Mouse (Mus musculus) neural tube, embryonic 14.5 days (tissue): ENCODE data around the gene Stmnd1. TPM values are rescaled to one million over a fixed set of nuclear protein-coding genes. Genes with fewer than 3 reads are reported as not detected.

Experiments
- ATAC-seq: fragments of 200-750 bp; cut with Nextera tagmentation; 2 replicates; pipeline ENCODE4 v1.8.0; 2017; ENCODE audit warnings: low read depth, mild to moderate bottlenecking, moderate TSS enrichment, moderate library complexity
- H3K27ac ChIP-seq: fragments of 300-500 bp; sonication (generic); 2 replicates; pipeline ENCODE4 v1.5.1; 2014; ENCODE audit warnings: low read depth, mild to moderate bottlenecking, control low read depth, low read length, moderate library complexity, mixed read lengths
- H3K27me3 ChIP-seq: fragments of 300-500 bp; sonication (generic); 2 replicates; pipeline ENCODE4 v1.6.1; 2014; ENCODE audit warnings: low read length; ENCODE audit not compliant: control insufficient read depth, insufficient read depth
- H3K36me3 ChIP-seq: fragments of 300-500 bp; sonication (generic); 2 replicates; pipeline ENCODE4 v1.6.1; 2014; ENCODE audit warnings: low read length, mixed read lengths; ENCODE audit not compliant: control insufficient read depth, insufficient read depth
- H3K4me1 ChIP-seq: fragments of 300-500 bp; sonication (generic); 2 replicates; pipeline ENCODE4 v1.6.1; 2014; ENCODE audit warnings: low read length; ENCODE audit not compliant: control insufficient read depth, insufficient read depth
- H3K4me2 ChIP-seq: fragments of 300-500 bp; sonication (generic); 2 replicates; pipeline ENCODE4 v1.6.1; 2014; ENCODE audit warnings: mild to moderate bottlenecking, low read depth, low read length, control low read depth
- H3K4me3 ChIP-seq: fragments of 300-500 bp; sonication (generic); 2 replicates; pipeline ENCODE4 v1.5.1; 2014; ENCODE audit warnings: low read depth, low read length, control low read depth, mixed read lengths
- H3K9ac ChIP-seq: fragments of 300-500 bp; sonication (generic); replicated peaks from 2 replicates; pipeline ENCODE4 v1.6.1; 2014; ENCODE audit warnings: low read depth, mild to moderate bottlenecking, control low read depth, low read length, mixed read lengths
- H3K9me3 ChIP-seq: fragments of 300-500 bp; sonication (generic); 2 replicates; pipeline ENCODE4 v1.6.1; 2016; ENCODE audit warnings: low read length; ENCODE audit not compliant: control insufficient read depth
- WGBS: fragments of 180-500 bp; shearing (Covaris S2); extraction: QIAGEN DNeasy Blood & Tissue Kit; methylation state at CpG from one replicate; pipeline ENCODE4 v1.1.7; 2014; 5-methylcytosine and 5-hydroxymethylcytosine counted together
- polyA plus RNA-seq: library from polyadenylated mRNA; unstranded; fragments of >200 nt; fragmentation: Nextera tagmentation; extraction: Ambion mirVana; gene quantifications from 2 replicates; pipeline ENCODE4 v1.2.1, GENCODE M21; 2014

Gene Stmnd1
- polyA plus RNA-seq, 1 experiment from 2014 or later = not detected

DNA sequence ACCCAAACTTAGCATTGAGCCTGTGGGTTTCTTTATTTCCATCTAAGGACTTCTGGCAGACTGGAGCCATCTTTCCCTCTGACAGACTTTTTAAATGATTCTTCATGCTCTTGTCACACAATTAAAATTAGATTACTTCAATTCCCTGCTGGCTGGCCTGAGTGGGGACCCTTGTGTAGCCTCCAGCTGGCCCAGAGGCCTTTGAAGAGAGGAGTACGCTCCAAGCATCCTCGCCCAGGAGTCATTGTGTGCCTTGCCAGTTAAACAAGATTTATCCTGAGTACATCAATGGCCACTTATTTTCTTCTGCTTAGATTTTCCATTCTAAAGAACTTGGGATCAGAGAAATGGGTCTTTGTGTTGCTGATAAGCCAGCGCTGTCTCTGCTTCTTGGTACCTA, 76.1 kb downstream of the Stmnd1 start:
- H3K9me3 ChIP-seq = no peaks in the 10 kb centered on the region
- H3K27me3 ChIP-seq = no peaks in the 10 kb centered on the region
- WGBS = 26% methylated on average over 3 of the region's 3 CpGs
- H3K4me2 ChIP-seq = no peak overlapping the region
- no peak overlapping the region for H3K27ac ChIP-seq
- ATAC-seq = peak; percentile 82; the same call in 1 of the 2 replicates
- H3K36me3 ChIP-seq = no peaks in the 10 kb centered on the region
- H3K4me1 ChIP-seq = no peaks in the 10 kb centered on the region; the same call in 1 of the 2 replicates
- no peak overlapping the region for H3K4me3 ChIP-seq
- no peak overlapping the region for H3K9ac ChIP-seq

Other genes starting within 250 kb of the Stmnd1 start
- 2.7 and 3.5 TPM in 2 replicates for gene Rbm24, start 144.7 kb downstream of the Stmnd1 start, polyA plus RNA-seq
- 5.7 TPM in 2 replicates for gene Cap2, start 228.1 kb downstream of the Stmnd1 start, polyA plus RNA-seq